Mouse (Mus musculus): Measurements from ENCODE around the gene Cfap20.

Cfap20 gene

DNA sequence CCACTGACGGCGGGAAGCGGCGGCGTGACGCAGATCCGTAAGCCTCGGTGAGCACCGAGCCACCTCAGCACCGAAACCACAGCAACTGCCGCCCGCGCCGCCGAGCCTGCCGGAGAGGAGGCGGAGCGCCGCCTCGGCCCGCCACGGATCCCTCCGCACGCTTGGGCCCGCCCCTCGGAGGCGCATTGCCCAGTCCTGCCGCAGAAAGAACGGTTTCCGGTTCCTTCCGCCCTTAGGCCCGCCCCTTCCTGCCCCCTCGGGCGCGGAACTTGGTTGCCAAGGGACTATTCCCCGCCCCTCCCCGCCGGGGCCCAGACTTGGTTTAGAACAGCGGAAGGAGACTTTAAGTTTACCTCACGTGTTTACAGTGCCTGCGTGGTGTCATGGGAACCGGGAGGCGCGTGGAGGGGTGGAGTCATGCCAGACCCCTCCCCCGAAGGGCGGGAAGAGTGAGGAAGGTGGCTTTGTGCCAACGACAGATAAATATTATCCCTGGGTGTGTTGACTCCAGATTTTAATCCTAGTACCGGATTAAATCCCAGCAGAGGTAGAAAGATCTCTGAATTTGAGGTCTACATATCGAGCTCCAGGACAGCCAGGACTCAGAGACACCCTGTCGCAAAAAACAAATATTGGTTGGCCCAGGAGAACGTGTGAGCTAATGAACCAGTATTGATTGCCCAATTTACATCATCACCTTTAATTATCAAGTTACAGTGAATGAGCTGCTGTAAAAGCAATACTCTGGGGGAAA is at the start of gene Cfap20:
Gene Cfap20 (minus strand): TSS at position 184 of the 754 bp plus-strand sequence.
- peak; percentile 94 for DNase-seq (ENCODE audit: low read depth)

- DNase-seq (ENCODE audit: low read depth): no peak
These were observed 35.3 kb upstream of the Cfap20 start for GRCm38 (mm10) chr8:95470008-95470407.

GRCm38 (mm10) chr8:95468995-95469394 is 34.3 kb upstream of the Cfap20 start:
- DNase-seq (ENCODE audit: low read depth): no peak

DNA sequence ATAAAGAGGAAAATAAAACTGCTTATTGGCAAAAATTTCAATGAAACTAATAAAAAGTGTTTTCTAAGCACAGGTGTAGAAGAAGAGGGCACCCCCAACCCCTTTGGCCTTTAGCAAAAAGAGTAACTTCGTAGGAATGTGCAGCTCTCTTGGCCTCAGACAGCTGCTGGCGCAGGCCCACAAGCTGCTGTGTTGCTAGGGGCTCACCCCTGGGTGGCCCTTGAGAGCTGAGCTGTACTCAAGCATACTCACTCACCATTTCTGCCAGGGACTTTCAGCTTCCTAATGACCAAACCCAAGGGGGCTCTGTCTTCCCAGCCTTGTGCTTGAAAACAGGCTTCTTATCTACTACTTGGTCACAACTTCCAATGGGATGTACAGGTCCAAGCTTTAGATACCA is 31.9 kb upstream of the Cfap20 start:
- no peak for DNase-seq (ENCODE audit: low read depth)

- no peak for DNase-seq (ENCODE audit: low read depth)
These were observed 17.8 kb upstream of the Cfap20 start for GRCm38 (mm10) chr8:95452518-95452917.

DNA sequence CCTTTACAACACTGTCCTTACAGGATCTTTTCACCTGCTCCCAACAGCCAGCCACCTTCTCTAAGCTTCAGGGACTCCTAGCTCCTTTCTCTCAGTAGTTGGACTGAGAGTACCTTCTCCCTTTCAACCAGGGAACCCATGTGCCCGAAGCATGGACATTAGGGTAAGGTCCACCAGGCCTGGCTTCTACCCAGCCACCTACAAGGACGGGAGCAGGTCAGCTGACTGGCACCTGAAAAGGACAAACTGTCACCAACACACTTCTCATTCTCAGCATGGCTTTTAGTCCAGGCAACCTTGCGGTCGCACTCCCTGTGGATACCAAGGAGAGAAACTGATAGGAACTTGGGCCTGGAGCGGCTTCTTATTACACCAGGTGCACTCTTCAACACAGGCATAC is 15.6 kb upstream of the Cfap20 start:
- DNase-seq (ENCODE audit: low read depth): no peak

DNA sequence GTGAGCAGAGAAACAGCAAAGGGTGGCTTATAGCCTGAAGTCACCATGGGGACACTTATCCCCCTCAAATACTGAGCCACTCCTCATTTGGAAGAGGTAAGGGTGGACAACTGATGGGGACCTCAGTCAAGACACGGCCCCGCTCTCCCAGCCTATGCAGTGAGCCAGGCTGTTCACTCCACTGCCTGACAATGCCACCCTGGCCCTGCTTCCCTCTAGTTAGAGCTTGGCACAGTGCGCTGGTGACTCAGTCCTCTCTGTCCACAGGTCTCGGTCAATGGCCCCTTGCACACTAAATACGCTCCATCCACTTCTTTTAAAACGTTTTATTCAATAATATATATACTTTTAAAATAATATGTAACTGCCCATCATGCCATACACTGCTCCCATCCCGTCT is 13.0 kb upstream of the Cfap20 start:
- DNase-seq (ENCODE audit: low read depth): no peak

DNA sequence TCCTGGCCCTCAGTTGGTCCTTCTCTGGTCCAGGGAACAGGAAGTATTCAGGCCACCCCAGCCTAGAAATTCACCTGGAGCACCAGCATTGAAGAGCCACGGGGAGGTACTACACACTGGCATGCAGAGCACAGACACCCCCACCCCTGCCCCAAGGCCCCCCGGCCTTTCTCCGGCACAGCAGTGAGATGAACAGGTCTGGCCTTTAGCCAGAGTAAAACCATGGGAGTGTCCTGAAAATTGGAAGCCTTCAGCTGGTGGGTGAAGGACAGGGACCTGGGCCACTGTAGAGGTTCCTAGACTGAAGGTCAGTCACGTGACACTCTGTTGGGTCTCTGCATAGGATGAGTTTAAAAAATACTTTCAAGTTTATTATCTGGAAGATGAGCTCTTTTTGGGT is 10.4 kb upstream of the Cfap20 start:
- DNase-seq (ENCODE audit: low read depth): no peak

DNA sequence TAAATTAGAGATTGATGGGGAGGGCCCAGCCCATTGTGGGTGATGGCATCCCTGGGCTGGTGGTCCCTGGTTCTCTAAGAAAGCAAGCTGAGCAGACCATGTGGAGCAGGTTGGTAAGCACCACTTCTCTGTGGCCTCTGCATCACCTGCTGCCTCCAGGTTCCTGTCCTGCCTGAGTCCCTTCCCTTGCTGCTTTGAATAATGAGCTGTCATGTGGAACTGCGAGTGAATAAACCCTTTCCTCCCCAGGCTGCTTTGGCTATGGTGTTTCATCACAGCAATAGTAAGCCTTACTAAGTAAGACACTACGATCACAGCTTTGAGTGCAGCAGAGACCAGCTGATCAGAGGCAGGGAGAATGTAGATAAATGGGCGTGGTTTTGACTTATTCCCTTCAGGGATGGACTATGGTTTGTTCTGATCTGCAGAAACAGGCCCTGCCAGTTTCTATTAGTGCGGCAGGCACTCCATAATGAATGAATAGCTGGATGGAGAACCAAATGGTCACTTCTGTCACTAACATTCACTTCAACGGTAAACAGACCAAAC is 6.9 kb upstream of the Cfap20 start:
- DNase-seq (ENCODE audit: low read depth): no peak

DNA sequence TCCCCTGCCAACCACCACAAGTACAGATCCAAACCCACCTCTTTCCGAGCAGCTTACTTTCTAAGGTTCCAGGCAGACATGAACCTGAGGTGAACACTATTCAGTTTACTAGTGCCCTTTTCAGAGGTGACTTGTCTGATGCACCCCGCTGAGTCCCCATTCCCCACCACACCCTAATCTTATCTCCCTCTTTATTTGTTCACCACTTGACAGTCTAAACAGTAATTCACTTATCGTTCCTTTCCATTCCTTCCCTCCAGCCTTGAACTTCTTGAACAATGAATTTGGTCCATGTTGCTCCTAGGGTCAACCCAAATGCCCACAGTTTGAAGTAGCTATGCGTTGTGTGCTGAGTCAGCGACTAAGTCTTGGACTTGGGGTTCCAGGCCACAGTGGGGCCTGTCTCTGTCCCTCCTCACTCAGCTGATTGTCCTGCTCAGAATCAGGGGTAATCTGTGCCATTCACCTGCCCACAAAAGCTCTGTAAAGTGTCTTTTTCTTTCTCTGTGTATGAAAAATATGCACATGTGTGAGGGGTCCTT is 5.6 kb upstream of the Cfap20 start:
- DNase-seq (ENCODE audit: low read depth): no peak

GRCm38 (mm10) chr8:95439421-95439820 is 4.8 kb upstream of the Cfap20 start:
- no peak for DNase-seq (ENCODE audit: low read depth)

DNA sequence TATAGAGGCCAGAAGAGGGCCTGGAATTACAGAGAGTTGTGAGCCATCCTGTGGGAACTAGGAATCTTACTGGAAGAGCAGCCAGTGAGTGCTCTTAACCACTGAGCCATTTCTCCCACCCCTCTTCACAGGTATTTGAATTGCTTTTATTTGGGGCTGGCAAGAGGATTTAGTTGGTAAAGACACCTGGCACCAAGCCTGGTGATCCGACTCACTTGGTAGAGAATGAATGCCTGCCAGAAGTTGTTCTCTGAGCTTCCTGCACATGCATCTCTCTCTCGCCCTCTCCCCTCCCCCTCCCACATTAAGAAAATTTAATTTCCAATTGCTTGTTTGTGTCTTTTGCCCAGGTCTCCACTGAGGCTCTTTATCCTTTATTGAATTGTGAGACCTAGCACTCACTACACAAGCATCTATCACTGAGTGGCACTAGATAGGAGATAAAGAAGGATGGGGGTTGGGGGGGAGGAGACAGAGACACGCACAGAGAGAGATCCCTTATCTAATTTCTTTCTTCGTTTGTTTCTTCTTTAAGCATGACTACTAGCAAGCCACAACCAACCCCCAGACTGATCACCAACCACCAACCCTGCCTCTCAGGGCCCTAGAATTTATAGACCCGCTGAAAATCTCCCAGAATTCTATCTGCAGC is 2.8 kb upstream of the Cfap20 start:
- DNase-seq (ENCODE audit: low read depth): no peak

GRCm38 (mm10) chr8:95435930-95436329 is 1.3 kb upstream of the Cfap20 start:
- no peak for DNase-seq (ENCODE audit: low read depth)

DNA sequence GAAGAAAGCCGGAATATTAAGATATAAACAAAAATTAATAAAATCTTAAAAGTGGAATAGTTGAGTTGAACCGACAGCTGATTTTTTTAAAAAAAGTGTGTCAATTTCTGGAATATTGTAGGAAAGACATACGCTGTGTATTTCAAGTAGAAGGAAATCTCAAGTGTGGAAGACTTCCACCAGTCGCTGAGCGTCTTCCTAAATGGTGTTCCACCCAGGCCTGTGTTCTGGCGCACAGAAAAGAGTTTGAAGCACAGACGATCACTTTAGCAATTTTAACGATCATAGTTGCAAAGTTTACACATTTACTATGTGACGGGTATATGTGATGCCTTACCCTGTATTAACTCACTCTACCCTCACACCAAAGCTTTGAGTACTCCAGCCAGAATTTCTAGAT is 802 bp upstream of the Cfap20 start:
- no peak for DNase-seq (ENCODE audit: low read depth)

DNA sequence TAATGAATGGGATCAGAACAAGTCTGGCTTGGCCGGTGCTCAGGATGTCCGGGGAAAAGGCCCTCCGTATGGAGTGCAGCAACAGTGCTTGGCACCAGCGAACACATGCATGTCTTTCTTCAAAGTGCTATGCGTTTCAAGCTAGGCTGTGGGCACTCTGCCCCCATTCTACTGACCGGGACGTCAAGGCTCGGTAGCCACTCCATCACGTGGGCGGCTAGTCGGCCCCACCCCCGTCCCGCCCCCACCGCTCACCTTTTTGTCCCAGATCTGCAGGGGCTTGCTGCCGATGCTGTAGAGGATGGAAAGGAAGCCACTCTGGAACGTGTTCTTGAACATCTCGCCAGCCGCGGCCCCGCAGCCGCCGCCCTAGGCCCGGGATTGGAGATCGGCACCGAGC is 436 bp downstream of the Cfap20 start:
- DNase-seq (ENCODE audit: low read depth): no peak

DNA sequence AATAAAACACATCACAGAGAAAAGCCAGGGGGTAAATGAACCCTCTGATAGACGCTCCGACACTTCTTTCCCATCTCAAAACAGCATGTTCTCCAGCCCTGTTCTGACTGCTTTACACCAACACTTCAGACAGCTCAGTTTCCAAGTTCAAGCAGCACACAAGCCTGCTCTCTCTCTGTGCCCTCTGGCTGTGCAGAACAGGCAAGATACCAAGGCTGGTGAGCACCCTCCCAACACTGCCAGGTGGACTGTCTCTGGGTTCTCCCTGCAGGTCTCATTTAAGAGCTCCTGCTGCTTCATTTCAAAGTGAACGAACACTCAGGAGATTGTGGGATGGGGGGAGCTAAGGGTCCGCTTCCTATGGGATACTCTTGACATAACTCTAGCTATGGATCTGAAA is 1.5 kb downstream of the Cfap20 start:
- no peak for DNase-seq (ENCODE audit: low read depth)

DNA sequence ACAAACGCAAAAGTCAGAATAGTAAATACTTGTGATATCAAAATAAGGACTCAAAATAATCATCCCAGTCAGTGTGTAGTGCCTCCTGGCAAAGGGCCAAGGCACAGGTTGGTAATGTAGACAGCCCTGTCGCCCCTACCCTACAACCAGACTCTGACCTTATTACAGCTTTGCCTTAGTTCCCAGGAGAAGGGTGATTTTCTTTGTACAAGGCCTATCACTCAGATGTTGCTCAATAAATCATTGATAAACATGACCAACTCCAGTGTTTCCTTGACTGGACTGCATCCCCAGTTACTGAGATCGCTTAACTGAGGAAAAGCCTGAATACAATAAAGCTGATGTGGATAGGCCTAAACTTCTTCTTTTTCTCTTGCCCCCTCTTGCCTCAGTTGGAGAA is 2.2 kb downstream of the Cfap20 start:
- DNase-seq (ENCODE audit: low read depth): no peak

DNA sequence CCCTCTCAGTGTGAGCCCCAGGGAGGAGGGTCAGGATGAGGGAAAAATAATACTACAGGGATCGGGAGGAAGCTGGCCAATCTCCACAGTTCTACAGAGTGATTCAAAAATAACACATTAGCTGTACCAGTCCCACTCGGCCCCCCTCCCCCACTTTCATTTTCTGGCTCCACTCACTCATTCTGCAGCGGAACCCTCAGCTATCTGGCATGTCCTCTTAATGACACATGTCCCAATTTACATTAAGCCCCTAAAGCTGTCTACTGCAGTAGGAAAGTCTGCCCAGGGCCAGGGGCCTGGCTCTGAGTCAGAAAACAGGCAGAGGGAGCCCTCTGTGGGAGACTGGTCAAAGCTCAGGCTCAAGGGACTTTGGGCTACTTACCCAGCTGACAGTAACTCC is 4.7 kb downstream of the Cfap20 start:
- DNase-seq (ENCODE audit: low read depth): peak; percentile 36

DNA sequence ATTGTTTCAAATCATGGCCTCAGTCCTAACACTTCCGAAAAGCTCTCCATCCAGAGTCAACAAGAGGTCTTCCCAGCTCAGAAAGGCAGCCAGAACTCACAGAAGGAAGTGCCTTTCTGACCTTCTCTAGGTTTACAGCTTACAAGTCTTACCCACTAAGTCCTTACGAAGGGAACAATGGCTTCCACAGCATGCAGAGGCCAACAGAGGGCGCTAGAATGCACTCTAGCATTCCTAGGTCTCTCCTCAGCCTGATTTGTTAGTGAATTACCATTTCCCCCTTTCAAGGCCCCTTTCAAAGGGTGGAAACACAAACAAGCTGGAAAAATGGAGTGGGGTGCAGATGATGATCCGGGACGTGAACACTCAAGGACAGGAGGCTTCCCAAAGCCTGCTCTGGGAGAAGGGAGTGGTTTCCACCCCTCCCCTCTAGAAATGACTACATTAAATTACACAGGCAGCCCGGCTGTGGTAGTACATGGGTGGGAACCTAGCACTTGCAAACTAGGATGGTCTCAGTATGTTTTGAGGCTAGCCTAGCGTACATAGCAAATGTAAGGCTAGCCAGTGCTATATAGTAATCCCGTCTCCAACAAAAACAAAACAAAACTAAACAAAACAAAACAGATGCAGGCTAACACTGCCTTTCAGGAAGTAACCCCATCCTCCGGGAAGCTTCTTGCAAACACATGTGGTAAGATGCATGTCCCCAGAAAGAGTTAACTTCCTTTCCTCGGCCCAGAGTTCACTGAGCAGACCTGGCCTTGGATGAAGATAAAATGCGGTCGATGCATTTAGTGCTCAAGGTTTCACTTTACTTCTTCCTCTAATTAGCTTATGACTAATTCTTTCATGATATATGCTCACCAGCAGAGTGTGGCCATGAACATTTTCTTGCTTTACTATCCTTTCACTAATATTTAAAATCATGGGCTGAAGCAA is 6.8 kb downstream of the Cfap20 start:
- peak; percentile 40 for DNase-seq (ENCODE audit: low read depth)

DNA sequence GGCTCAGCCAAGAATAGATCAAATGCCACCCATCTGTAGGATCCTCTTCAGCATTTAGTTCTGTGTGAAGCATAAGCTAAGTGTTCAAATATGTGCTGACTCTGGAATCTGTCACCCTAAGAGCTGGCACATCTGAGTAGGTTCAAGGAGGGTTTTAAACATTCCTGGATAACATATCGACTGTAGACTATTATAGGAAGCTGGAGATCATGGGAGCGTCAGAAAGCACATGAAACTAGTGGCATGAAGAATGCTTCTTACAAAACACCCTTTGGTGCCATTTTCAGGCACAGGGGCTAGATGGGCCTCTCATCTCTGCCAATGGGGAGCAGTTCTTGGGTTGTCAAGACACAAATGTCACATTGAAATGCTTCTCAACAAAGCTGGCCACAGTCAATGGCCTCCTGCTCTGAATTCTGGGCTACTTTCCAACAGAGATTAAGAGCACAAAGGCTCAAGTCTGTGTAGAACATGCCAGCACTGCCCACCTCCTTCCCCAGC is 7.8 kb downstream of the Cfap20 start:
- no peak for DNase-seq (ENCODE audit: low read depth)

DNA sequence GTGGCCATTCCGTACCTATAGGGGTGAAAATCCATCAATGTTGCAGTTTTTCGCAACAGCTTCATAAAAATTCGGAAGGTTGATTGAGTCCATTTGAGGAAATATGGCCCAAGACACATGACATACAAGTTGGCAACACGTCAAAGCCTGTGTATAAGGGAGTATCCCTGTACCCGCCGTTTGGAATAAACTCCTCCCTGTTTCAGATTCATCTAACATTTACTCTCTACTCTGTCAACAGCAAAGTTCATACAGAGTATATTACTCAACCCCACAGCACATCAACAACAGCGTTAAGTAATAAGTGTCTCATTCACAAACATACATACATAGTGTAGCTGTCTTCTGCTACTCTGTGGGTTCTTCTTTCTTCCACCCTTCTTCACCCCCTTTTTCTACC is 10.0 kb downstream of the Cfap20 start:
- DNase-seq (ENCODE audit: low read depth): no peak
